Mouse (Mus musculus): ENCODE measurements around the gene Arnt.
"Not testable (repeated sequence)": the region's sequence is repeated elsewhere in the genome, so short reads cannot be mapped to it uniquely, and the experiment has no call there.

DNA sequence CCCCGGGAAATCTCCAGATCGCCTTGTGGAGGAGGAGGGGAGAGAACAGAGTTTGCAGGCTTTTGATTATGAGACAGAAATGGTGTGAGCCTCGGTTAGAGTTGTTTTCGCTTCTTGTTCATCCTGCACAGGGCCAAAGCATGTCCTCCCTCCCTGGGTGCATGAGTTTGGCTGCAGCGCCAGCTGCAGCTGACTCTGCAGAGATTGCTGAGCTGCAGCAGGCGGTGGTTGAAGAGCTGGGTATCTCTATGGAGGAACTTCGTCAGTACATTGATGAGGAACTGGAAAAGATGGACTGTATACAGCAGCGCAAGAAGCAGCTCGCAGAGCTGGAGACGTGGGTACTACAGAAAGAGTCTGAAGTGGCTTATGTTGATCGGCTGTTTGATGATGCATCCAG, 5.8 kb upstream of the Arnt start:
- TF ChIP-seq CTCF (IDR thresholded peaks at IDR 0.05; ENCODE audit: low read depth, low read length); POLR2A (IDR thresholded peaks at IDR 0.05; ENCODE audit: borderline replicate concordance, low read depth, low read length): not testable (repeated sequence)

Data from bone marrow macrophage, adult 2 months (primary cell).